Mouse (Mus musculus) kidney, embryonic 14.5 days (tissue): ENCODE results near the gene Gm43738. TPM values are rescaled to one million over a fixed set of nuclear protein-coding genes. Genes with fewer than 3 reads are reported as not detected.
"Not testable (repeated sequence)": the region's sequence is repeated elsewhere in the genome, so short reads cannot be mapped to it uniquely, and the experiment has no call there.

Source experiments
- ATAC-seq: fragments of 200-750 bp; cut with Nextera tagmentation; 2 replicates; pipeline ENCODE4 v1.8.0; 2017; ENCODE audit warnings: moderate number of reproducible peaks, mild to moderate bottlenecking, moderate TSS enrichment, moderate library complexity; ENCODE audit not compliant: low FRiP score, low TSS enrichment
- H3K27ac ChIP-seq: fragments of 300-500 bp; sonication (generic); 2 replicates; pipeline ENCODE4 v1.5.1; 2014; ENCODE audit warnings: low read depth, mild to moderate bottlenecking, low read length, moderate library complexity, mixed read lengths
- H3K27me3 ChIP-seq: fragments of 300-500 bp; sonication (generic); 2 replicates; pipeline ENCODE4 v1.6.1; 2014; ENCODE audit warnings: mild to moderate bottlenecking, low read length; ENCODE audit not compliant: control insufficient read depth, insufficient read depth
- H3K36me3 ChIP-seq: fragments of 300-500 bp; sonication (generic); 2 replicates; pipeline ENCODE4 v1.6.1; 2014; ENCODE audit warnings: low read length, mixed read lengths; ENCODE audit not compliant: control insufficient read depth, insufficient read depth
- H3K4me1 ChIP-seq: fragments of 300-500 bp; sonication (generic); 2 replicates; pipeline ENCODE4 v1.6.1; 2014; ENCODE audit warnings: low read length, mixed read lengths; ENCODE audit not compliant: control insufficient read depth, insufficient read depth
- H3K4me2 ChIP-seq: fragments of 300-500 bp; sonication (generic); replicated peaks from 2 replicates; pipeline ENCODE4 v1.6.1; 2014; ENCODE audit warnings: low read depth, mild to moderate bottlenecking, low read length
- H3K4me3 ChIP-seq: fragments of 300-500 bp; sonication (generic); 2 replicates; pipeline ENCODE4 v1.5.1; 2014; ENCODE audit warnings: mild to moderate bottlenecking, low read length
- H3K9ac ChIP-seq: fragments of 300-500 bp; sonication (generic); 2 replicates; pipeline ENCODE4 v1.6.1; 2014; ENCODE audit warnings: low read depth, mild to moderate bottlenecking, low read length, moderate library complexity
- H3K9me3 ChIP-seq: fragments of 300-500 bp; sonication (generic); 2 replicates; pipeline ENCODE4 v1.6.1; 2016; ENCODE audit warnings: low read length; ENCODE audit not compliant: control insufficient read depth
- WGBS: fragments of 180-500 bp; shearing (Covaris S2); extraction: QIAGEN DNeasy Blood & Tissue Kit; methylation state at CpG from one replicate; pipeline ENCODE4 v1.1.7; 2014; 5-methylcytosine and 5-hydroxymethylcytosine counted together
- polyA plus RNA-seq: library from polyadenylated mRNA; unstranded; fragments of >200 nt; fragmentation: Nextera tagmentation; extraction: Ambion mirVana; gene quantifications from 2 replicates; pipeline ENCODE4 v1.2.1, GENCODE M21; 2014

Gene Gm43738
- polyA plus RNA-seq, 1 experiment from 2014 or later, result not detected

- Histone ChIP-seq H3K4me3 (no peak overlapping the region), H3K4me2 (no peak overlapping the region), H3K27me3 (peaks cover 3% of the 10 kb centered on the region; the same call in 1 of the 2 replicates), H3K9me3 (no peaks in the 10 kb centered on the region), H3K4me1 (peaks cover 10% of the 10 kb centered on the region; the same call in 1 of the 2 replicates), H3K9ac (no peak overlapping the region), H3K27ac (no peak overlapping the region), H3K36me3 (peaks cover 11% of the 10 kb centered on the region)
- WGBS, result 79% methylated on average over 2 of the region's 2 CpGs
- no peak for ATAC-seq
Measured at GRCm38 (mm10) chr3:89084133-89084532, 16.8 kb downstream of the Gm43738 start.

GRCm38 (mm10) chr3:89082287-89082686, 18.6 kb downstream of the Gm43738 start:
- H3K27me3 ChIP-seq, H3K4me2 ChIP-seq, H3K4me1 ChIP-seq, H3K27ac ChIP-seq, H3K4me3 ChIP-seq, H3K9ac ChIP-seq, ATAC-seq, H3K9me3 ChIP-seq: not testable (repeated sequence)
- peaks cover 24% of the 10 kb centered on the region for H3K36me3 ChIP-seq

- Histone ChIP-seq H3K9ac (no peak overlapping the region), H3K27ac (no peak overlapping the region), H3K4me2 (no peak overlapping the region), H3K4me1 (no peaks in the 10 kb centered on the region), H3K9me3 (no peaks in the 10 kb centered on the region), H3K27me3 (no peaks in the 10 kb centered on the region), H3K4me3 (no peak overlapping the region), H3K36me3 (peaks cover 67% of the 10 kb centered on the region)
- 87% methylated on average over 9 of the region's 9 CpGs for WGBS
- ATAC-seq, result no peak
Measured at GRCm38 (mm10) chr3:89077383-89077782, 23.5 kb downstream of the Gm43738 start.

- Histone ChIP-seq H3K27me3 (no peaks in the 10 kb centered on the region), H3K9ac (no peak overlapping the region), H3K4me1 (no peaks in the 10 kb centered on the region), H3K9me3 (no peaks in the 10 kb centered on the region), H3K36me3 (peaks cover 91% of the 10 kb centered on the region), H3K4me2 (no peak overlapping the region), H3K27ac (no peak overlapping the region), H3K4me3 (no peak overlapping the region)
- ATAC-seq, result no peak
Measured at GRCm38 (mm10) chr3:89067265-89067664, 33.6 kb downstream of the Gm43738 start.

- H3K36me3 ChIP-seq, result peaks cover 93% of the 10 kb centered on the region
- H3K4me2 ChIP-seq, result no peak overlapping the region
- H3K4me3 ChIP-seq, result no peak overlapping the region
- H3K27me3 ChIP-seq, result no peaks in the 10 kb centered on the region
- 79% methylated on average over 3 of the region's 3 CpGs for WGBS
- H3K9ac ChIP-seq, result no peak overlapping the region
- no peak overlapping the region for H3K27ac ChIP-seq
- H3K9me3 ChIP-seq, result no peaks in the 10 kb centered on the region
- ATAC-seq, result no peak
- no peaks in the 10 kb centered on the region for H3K4me1 ChIP-seq
Measured at GRCm38 (mm10) chr3:89061696-89062095, 39.2 kb downstream of the Gm43738 start.

- WGBS, result 82% methylated on average over 3 of the region's 3 CpGs
- H3K36me3 ChIP-seq, result peaks cover 94% of the 10 kb centered on the region
Measured at GRCm38 (mm10) chr3:89058783-89059182, 42.1 kb downstream of the Gm43738 start.

GRCm38 (mm10) chr3:89058361-89058760, 42.5 kb downstream of the Gm43738 start:
- WGBS, result 95% methylated on average over 9 of the region's 9 CpGs
- no peaks in the 10 kb centered on the region for H3K4me1 ChIP-seq
- no peaks in the 10 kb centered on the region for H3K27me3 ChIP-seq
- H3K9ac ChIP-seq, result no peak overlapping the region
- H3K27ac ChIP-seq, result no peak overlapping the region
- H3K4me2 ChIP-seq, result no peak overlapping the region
- H3K9me3 ChIP-seq, result no peaks in the 10 kb centered on the region
- no peak overlapping the region for H3K4me3 ChIP-seq
- peaks cover 93% of the 10 kb centered on the region for H3K36me3 ChIP-seq
- ATAC-seq, result no peak

More at GRCm38 (mm10) chr3:89058783-89059182, 42.1 kb downstream of the Gm43738 start:
- Histone ChIP-seq H3K9me3 (no peaks in the 10 kb centered on the region), H3K9ac (no peak overlapping the region), H3K4me2 (no peak overlapping the region), H3K4me3 (no peak overlapping the region), H3K27ac (no peak overlapping the region), H3K4me1 (no peaks in the 10 kb centered on the region), H3K27me3 (no peaks in the 10 kb centered on the region)
- ATAC-seq, result no peak

GRCm38 (mm10) chr3:89043359-89043758, 57.5 kb downstream of the Gm43738 start:
- Histone ChIP-seq H3K9me3 (no peaks in the 10 kb centered on the region), H3K27me3 (no peaks in the 10 kb centered on the region), H3K27ac (no peak overlapping the region), H3K4me3 (no peak overlapping the region), H3K4me1 (no peaks in the 10 kb centered on the region), H3K9ac (no peak overlapping the region), H3K4me2 (no peak overlapping the region), H3K36me3 (peaks cover 79% of the 10 kb centered on the region)
- WGBS, result 94% methylated on average over 4 of the region's 4 CpGs
- no peak for ATAC-seq
